Mouse (Mus musculus): ENCODE measurements around the gene Rnf39.

GRCm38 (mm10) chr17:36950981-36951947 is 8.5 kb downstream of the Rnf39 start, which contains the start of gene Ppp1r11:
- TF ChIP-seq CTCF (conservative IDR thresholded peaks at IDR 0.05 in 1 of 2, IDR thresholded peaks at IDR 0.05 in 1 of 2; ENCODE audit: low read depth in 2 of 2, low read length in 2 of 2) (no peak), MEF2A (IDR thresholded peaks at IDR 0.05; ENCODE audit: borderline replicate concordance, low read depth, low read length) (peak; percentile 83), ZKSCAN1 (IDR thresholded peaks at IDR 0.05; ENCODE audit: borderline replicate concordance, low read depth, low read length) (no peak), CHD2 (IDR thresholded peaks at IDR 0.05; ENCODE audit: low read length) (peak; percentile 77), TBP (conservative IDR thresholded peaks at IDR 0.05; ENCODE audit: low read depth, low read length) (peak; percentile 78), MAX (IDR thresholded peaks at IDR 0.05; ENCODE audit: low read length) (peak; percentile 47), GABPA (IDR thresholded peaks at IDR 0.05; ENCODE audit: insufficient replicate concordance, low read depth, low read length) (peak; percentile 54; the same call in 1 of the 2 replicates), POLR2A (IDR thresholded peaks at IDR 0.05; ENCODE audit: low read depth, low read length) (peak; percentile 83), E2F4 (IDR thresholded peaks at IDR 0.05; ENCODE audit: insufficient replicate concordance, low read depth, low read length) (no peak), MAFK (IDR thresholded peaks at IDR 0.05; ENCODE audit: insufficient replicate concordance, low read length) (no peak), ETS1 (conservative IDR thresholded peaks at IDR 0.05; ENCODE audit: low read depth, low read length) (peak; percentile 71), EP300 (IDR thresholded peaks at IDR 0.05; ENCODE audit: low read length) (peak; percentile 42; the same call in 1 of the 2 replicates), MXI1 (IDR thresholded peaks at IDR 0.05; ENCODE audit: low read depth, low read length) (peak; percentile 53; the same call in 1 of the 2 replicates), TCF12 (IDR thresholded peaks at IDR 0.05; ENCODE audit: low read depth, low read length) (peak; percentile 86)

All from CH12.LX (cell line).